Comparison of ENCODE assay signal across 17 mouse cellular contexts in the genomic region with DNA sequence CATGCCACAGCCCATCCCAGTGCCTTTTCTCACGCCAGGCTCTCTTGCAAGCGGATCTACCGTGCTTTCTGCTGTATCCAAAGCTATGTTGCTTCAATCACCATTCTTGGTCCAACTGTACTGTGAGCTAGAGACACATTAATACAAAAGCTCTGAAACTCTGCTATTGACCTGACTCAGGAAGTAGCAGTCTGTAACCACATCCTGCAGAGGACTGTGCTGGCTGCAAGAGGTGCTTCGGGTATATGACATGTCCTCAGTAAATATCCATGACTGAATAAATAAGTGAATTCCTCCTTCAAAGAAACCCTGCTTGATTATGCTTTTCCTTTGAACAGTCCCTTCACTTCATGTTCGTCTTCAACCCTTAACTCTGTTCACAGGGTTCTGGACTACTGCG. TPM values are rescaled to one million over a fixed set of nuclear protein-coding genes. Genes with fewer than 3 reads are reported as not detected.
DNase-seq lines count a peak whose midpoint lies in the region; ATAC-seq and TF ChIP-seq lines count a peak whose summit lies in the region.
"Had no signal": no experiment of that assay in that cellular context is flagged by ENCODE, and none has a peak within 500 bp of the region (broad histone marks: within the 10 kb centered on the region; RNA-seq: fewer than 3 reads in every experiment).

No protein-coding gene starts in this region.

- H3K27ac ChIP-seq in thymus, adult 2 months (ENCODE audit: control insufficient read depth, insufficient read depth, low read length) = peak overlapping the region; percentile 91
- H3K27ac ChIP-seq in layer of hippocampus, adult 2 months = no peak overlapping the region
- H3K27ac ChIP-seq: embryonic facial prominence, embryonic 12.5 days; gastrocnemius, adult 2 months; hindbrain, embryonic 10.5 days; limb, embryonic 13.5 days; liver, embryonic 14.5 days had no signal

- ATAC-seq in inflammation-experienced regulatory T-cells, adult 6 months = peak; percentile 95

- H3K4me3 ChIP-seq in thymus, adult 2 months (ENCODE audit: control insufficient read depth, insufficient read depth, low read length) = no peak overlapping the region
- no peak overlapping the region for H3K4me3 ChIP-seq in layer of hippocampus, adult 2 months
- H3K4me3 ChIP-seq: embryonic facial prominence, embryonic 12.5 days; gastrocnemius, adult 2 months; hindbrain, embryonic 10.5 days; limb, embryonic 13.5 days had no signal

- H3K36me3 ChIP-seq in thymus, adult 2 months (ENCODE audit: control insufficient read depth, insufficient read depth, low read length) = no peaks in the 10 kb centered on the region
- H3K36me3 ChIP-seq: embryonic facial prominence, embryonic 12.5 days; hindbrain, embryonic 10.5 days; limb, embryonic 13.5 days had no signal

- no peaks in the 10 kb centered on the region for H3K27me3 ChIP-seq in thymus, adult 2 months (ENCODE audit: control insufficient read depth, insufficient read depth, low read length)
- H3K27me3 ChIP-seq: CH12.LX; embryonic facial prominence, embryonic 12.5 days; limb, embryonic 13.5 days had no signal

- peak; percentile 75 for DNase-seq in 416B (ENCODE audit: low read depth)
- peak; percentile 81 for DNase-seq in CD4-positive, CD25-positive, alpha-beta regulatory T cell, adult 2 months (ENCODE audit: low read depth, low spot score)
- peak; percentile 52 for DNase-seq in thymus, adult 2 months
- no peak for DNase-seq in left cerebral cortex, postnatal 25 days (ENCODE audit: low spot score in 2 of 2)
- no peak for DNase-seq in heart, adult 9 months (ENCODE audit: low spot score in 2 of 2)
- no peak for DNase-seq in layer of hippocampus, adult 2 months (ENCODE audit: low spot score in 2 of 2)
- DNase-seq: adrenal gland, postnatal 14 days; cerebellum, adult 18-20 months; gastrocnemius, adult 2 months; heart, adult 11 months; midbrain, embryonic 14.5 days had no signal

- WGBS in thymus, adult 2 months = 19% methylated on average over 6 of the region's 6 CpGs

- TF ChIP-seq POLR2A in thymus, adult 2 months (IDR thresholded peaks at IDR 0.05; ENCODE audit: control insufficient read depth, extremely low read depth, insufficient read depth, low read length, poor library complexity) = no peak

- H3K4me1 ChIP-seq in thymus, adult 2 months (replicated peaks; ENCODE audit: control insufficient read depth, insufficient read depth, low read length) = peaks cover 12% of the 10 kb centered on the region
- H3K4me1 ChIP-seq: embryonic facial prominence, embryonic 12.5 days; limb, embryonic 13.5 days had no signal

- intact Hi-C loops in left cerebral cortex, postnatal 25 days (cut with DNase I) = no loop called here

- no peak for TF ChIP-seq CTCF in thymus, adult 2 months (IDR thresholded peaks at IDR 0.05; ENCODE audit: borderline replicate concordance, control insufficient read depth, extremely low read depth, insufficient read depth, low read length, poor library complexity)
- TF ChIP-seq CTCF in layer of hippocampus, adult 2 months (conservative IDR thresholded peaks at IDR 0.05) = no peak

RNA-seq across cellular contexts. Expression of a gene that starts 23.7 kb away (rescaled TPM):
- polyA plus RNA-seq in inflammation-experienced regulatory T-cells, adult 6 months (2017; shearing (Covaris generic)) = 1 to 10 TPM; 1.1 to 1.4 (median 1.3) TPM
- 0.57 and 0.97 TPM in 2 replicates for polyA plus RNA-seq in thymus, adult 2 months (2012; rRNA removed)
- total RNA-seq in left cerebral cortex, postnatal 25 days (2021) = 10 to 100 TPM; 13.6 to 15.9 TPM
- 10 to 100 TPM; 17.6 to 27.2 TPM for total RNA-seq in layer of hippocampus, adult 2 months (2021)

Comparison
In these comparisons a context has a peak if more than half of its experiments do, and no peak if none do; other contexts are left out.
1. DNase-seq: peak in 416B (single experiment), CD4-positive, CD25-positive, alpha-beta regulatory T cell, adult 2 months (single experiment) and thymus, adult 2 months (single experiment); none in left cerebral cortex, postnatal 25 days (0 of 2), heart, adult 9 months (0 of 2) and layer of hippocampus, adult 2 months (0 of 2).